ENCODE assay signal across 13 mouse cellular contexts in the genomic region with DNA sequence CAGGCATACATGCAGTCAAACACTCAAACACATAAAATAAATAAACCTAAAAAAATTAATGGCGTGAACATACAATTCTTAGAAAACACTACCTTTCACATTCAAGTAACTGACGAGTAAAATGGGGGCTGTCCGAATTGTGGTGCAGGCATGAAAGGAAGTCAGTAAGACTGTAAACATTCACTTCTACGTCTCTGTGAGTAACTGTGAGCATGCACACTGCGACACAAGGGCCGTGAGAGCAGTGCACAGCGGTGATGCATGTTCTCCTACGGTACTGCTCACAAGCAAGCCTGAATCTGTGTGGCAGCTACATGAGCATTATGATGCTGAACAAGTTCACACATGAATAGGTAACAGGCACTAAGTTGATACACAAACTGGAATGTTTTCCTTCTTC.
"Had no signal": no experiment of that assay in that cellular context is flagged by ENCODE, and none has a peak within 500 bp of the region (broad histone marks: within the 10 kb centered on the region; RNA-seq: fewer than 3 reads in every experiment).

No protein-coding gene starts in this region.

- H3K4me3 ChIP-seq: intestine, embryonic 15.5 days; kidney, embryonic 15.5 days; limb, embryonic 15.5 days; liver, embryonic 12.5 days; midbrain, embryonic 10.5 days; myocyte; neural tube, embryonic 12.5 days had no signal

- H3K36me3 ChIP-seq: intestine, embryonic 15.5 days; kidney, embryonic 15.5 days; limb, embryonic 15.5 days; liver, embryonic 12.5 days; midbrain, embryonic 10.5 days; neural tube, embryonic 12.5 days had no signal

- H3K27me3 ChIP-seq: intestine, embryonic 15.5 days; kidney, embryonic 15.5 days; limb, embryonic 15.5 days; liver, embryonic 12.5 days; neural tube, embryonic 12.5 days had no signal

- H3K9me3 ChIP-seq: intestine, embryonic 15.5 days; kidney, embryonic 15.5 days; limb, embryonic 15.5 days; liver, embryonic 12.5 days; midbrain, embryonic 10.5 days; neural tube, embryonic 12.5 days had no signal

- ATAC-seq: intestine, embryonic 15.5 days; liver, embryonic 12.5 days had no signal

- DNase-seq: kidney, adult 18-20 months; kidney, postnatal 25 days; lung, embryonic 14.5 days; lung, postnatal 14 days; midbrain, embryonic 14.5 days; right cerebral cortex, postnatal 25 days had no signal

- H3K4me1 ChIP-seq: intestine, embryonic 15.5 days; kidney, embryonic 15.5 days; liver, embryonic 12.5 days; midbrain, embryonic 10.5 days; neural tube, embryonic 12.5 days had no signal

- H3K27ac ChIP-seq: intestine, embryonic 15.5 days; kidney, embryonic 15.5 days; limb, embryonic 15.5 days; liver, embryonic 12.5 days; midbrain, embryonic 10.5 days; neural tube, embryonic 12.5 days had no signal
